ENCODE assay signal across 9 mouse cellular contexts in genomic region chr3:142168863-142169521, GRCm38 (mm10). TPM values are rescaled to one million over a fixed set of nuclear protein-coding genes. Genes with fewer than 3 reads are reported as not detected.
DNase-seq lines count a peak whose midpoint lies in the region; ATAC-seq and TF ChIP-seq lines count a peak whose summit lies in the region.
"Had no signal": no experiment of that assay in that cellular context is flagged by ENCODE, and none has a peak within 500 bp of the region (broad histone marks: within the 10 kb centered on the region; RNA-seq: fewer than 3 reads in every experiment).

Gene Bmpr1b, minus strand, starts transcription at chr3:142169425.

- TF ChIP-seq CTCF in E14TG2a.4 (conservative IDR thresholded peaks at IDR 0.05; ENCODE audit: low read length), result no peak
- peak; percentile 65 for TF ChIP-seq CTCF in layer of hippocampus, adult 2 months (conservative IDR thresholded peaks at IDR 0.05)
- TF ChIP-seq CTCF in lung, adult 2 months (IDR thresholded peaks at IDR 0.05; ENCODE audit: insufficient read depth, low read length), result no peak

- no peaks in the 10 kb centered on the region for H3K36me3 ChIP-seq in E14TG2a.4 (ENCODE audit: insufficient read depth, low read length)

- peak; percentile 7 for DNase-seq in cerebellum, adult 9-10 months
- DNase-seq in heart, postnatal 36 days, result peak; percentile 51 to 52
- DNase-seq in layer of hippocampus, adult 2 months (ENCODE audit: low spot score in 2 of 2), result peak; percentile 27 to 64
- DNase-seq in lung, adult 2 months, result peak; percentile 46
- DNase-seq in ovary, postnatal 14 days (ENCODE audit: low spot score), result peak; percentile 70

- H3K9me3 ChIP-seq in E14TG2a.4 (ENCODE audit: low read length), result no peaks in the 10 kb centered on the region

- 2% methylated on average over 60 of the region's 65 CpGs for WGBS in lung, adult 2 months

- intact Hi-C loops in heart, postnatal 36 days (cut with DNase I), result no loop called here

- no peak for TF ChIP-seq POLR2A in lung, adult 2 months (IDR thresholded peaks at IDR 0.05; ENCODE audit: borderline replicate concordance, extremely low read depth, low read depth, low read length)

- ATAC-seq in frontal cortex, adult (ENCODE audit: low TSS enrichment), result peak; percentile 93
- ATAC-seq in erythroblast, adult 5-6 weeks (replicated peaks; ENCODE audit: low FRiP score, poor library complexity, severe bottlenecking), result no peak

- peaks cover 78% of the 10 kb centered on the region for H3K27me3 ChIP-seq in E14TG2a.4 (ENCODE audit: insufficient read depth, low read length)

- H3K4me1 ChIP-seq in E14TG2a.4 (replicated peaks; ENCODE audit: low read depth, low read length), result peaks cover 19% of the 10 kb centered on the region
- no peaks in the 10 kb centered on the region; the same call in 1 of the 2 replicates for H3K4me1 ChIP-seq in lung, adult 2 months (ENCODE audit: control insufficient read depth, insufficient read depth, low read length)

- peak within 1 kb of the TSS; percentile 80 for H3K4me3 ChIP-seq in E14TG2a.4 (replicated peaks; ENCODE audit: low read length)
- peak within 1 kb of the TSS; percentile 67 for H3K4me3 ChIP-seq in layer of hippocampus, adult 2 months
- peak within 1 kb of the TSS; percentile 29 for H3K4me3 ChIP-seq in lung, adult 2 months (replicated peaks; ENCODE audit: extremely low read depth, low read depth, low read length)

- H3K27ac ChIP-seq in layer of hippocampus, adult 2 months, result no peak within 1 kb of the TSS

RNA-seq across cellular contexts. Expression of gene Bmpr1b, which starts in this region (rescaled TPM):
- under 1 TPM; 0.16 to 0.22 TPM for total RNA-seq in heart, postnatal 36 days (2021)
- 10 to 100 TPM; 19.7 to 21.0 TPM for total RNA-seq in layer of hippocampus, adult 2 months (2021)
- 0.80 and 1.3 TPM in 2 replicates for polyA plus RNA-seq in lung, adult 2 months (2012; rRNA removed)
- total RNA-seq in erythroblast, adult 5-6 weeks (2015; ENCODE audit: low replicate concordance), result not detected in 2 replicates
- total RNA-seq in erythroblast, adult 5-6 weeks (2017; ENCODE audit: low replicate concordance), result not detected in 2 replicates
- total RNA-seq: neutrophil, adult 5-6 weeks had no signal

Comparison
In these comparisons a context has a peak if more than half of its experiments do, and no peak if none do; other contexts are left out.
1. RNA of gene Bmpr1b (total RNA-seq): 19.7 to 21.0 TPM in layer of hippocampus, adult 2 months; 0.16 to 0.22 TPM in heart, postnatal 36 days and not detected in erythroblast, adult 5-6 weeks; every median in the first group is over 10 times any median in the second.
2. Peak in DNase-seq in heart, postnatal 36 days; RNA of the gene not detected or under 1 TPM.
3. H3K4me3 ChIP-seq: peak in every context shown above with its lines; median percentile 80 in E14TG2a.4; 67 in layer of hippocampus, adult 2 months; 29 in lung, adult 2 months.
4. DNase-seq: peak in every context shown above with its lines; median percentile 70 in ovary, postnatal 14 days; 52 in heart, postnatal 36 days; 46 in lung, adult 2 months; 46 in layer of hippocampus, adult 2 months; 7 in cerebellum, adult 9-10 months.